Mouse (Mus musculus): ENCODE measurements at regions not wholly inside any gene's neighbourhood (a gene's known extent, or its start where the extent isn't known, plus 50 kb on each side); places are given as distances from the start of the nearest gene placed in this dataset.

DNA sequence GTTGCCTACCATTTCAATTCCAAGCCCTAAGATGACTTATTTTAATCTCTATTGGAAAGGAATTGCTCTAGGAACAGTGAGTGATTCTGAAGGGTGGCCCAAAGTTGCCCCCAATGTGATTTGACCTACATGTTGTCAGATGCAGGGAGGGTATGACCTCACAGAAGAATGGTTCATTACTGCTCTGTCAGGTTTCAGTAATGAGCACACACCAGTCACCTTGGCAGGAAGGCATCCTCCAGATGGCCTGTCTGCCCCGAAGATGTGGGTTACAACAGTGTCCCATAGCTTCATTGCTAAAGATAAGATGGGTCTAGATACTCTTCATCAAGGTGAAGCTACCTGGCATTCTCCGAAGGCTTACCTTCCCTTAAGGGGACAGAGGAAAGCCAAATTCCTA is 137.1 kb downstream of the Ttc8 start:
- DNase-seq: no peak
- Histone ChIP-seq H3K36me3 (ENCODE audit: control insufficient read depth, insufficient read depth, low read length) (no peaks in the 10 kb centered on the region), H3K27ac (ENCODE audit: control insufficient read depth, insufficient read depth, low read length) (no peak overlapping the region), H3K4me1 (replicated peaks; ENCODE audit: control insufficient read depth, insufficient read depth, low read length) (no peaks in the 10 kb centered on the region), H3K27me3 (ENCODE audit: control insufficient read depth, insufficient read depth, low read length) (no peaks in the 10 kb centered on the region), H3K4me3 (ENCODE audit: control insufficient read depth, insufficient read depth, low read length) (no peak overlapping the region)
- WGBS: 96% methylated on average over 2 of the region's 2 CpGs
- no peak for TF ChIP-seq POLR2A (IDR thresholded peaks at IDR 0.05; ENCODE audit: control insufficient read depth, extremely low read depth, insufficient read depth, low read length, poor library complexity)
- TF ChIP-seq CTCF (IDR thresholded peaks at IDR 0.05; ENCODE audit: borderline replicate concordance, control insufficient read depth, extremely low read depth, insufficient read depth, low read length, poor library complexity): no peak

DNA sequence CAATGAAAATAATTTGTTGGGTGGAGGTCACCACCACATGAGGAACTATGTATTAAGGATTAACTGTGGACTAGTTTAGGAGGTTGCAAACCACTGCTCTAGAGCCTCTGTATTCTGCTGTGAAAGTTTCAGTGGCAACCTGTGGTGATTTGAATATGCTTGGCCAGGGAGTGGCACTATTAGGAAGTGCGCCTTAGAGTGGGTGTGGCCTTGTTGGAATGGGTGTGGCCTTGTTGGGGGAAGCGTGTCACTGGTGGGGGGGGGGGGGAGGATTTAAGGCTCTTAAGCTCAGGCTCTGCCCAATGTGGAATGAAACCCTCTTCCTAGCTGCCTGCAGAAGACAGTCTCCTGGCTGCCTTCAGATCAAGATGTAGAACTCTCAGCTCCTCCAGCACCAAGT is 138.5 kb downstream of the Ttc8 start:
- Histone ChIP-seq H3K4me1 (replicated peaks; ENCODE audit: control insufficient read depth, insufficient read depth, low read length) (no peaks in the 10 kb centered on the region), H3K27ac (ENCODE audit: control insufficient read depth, insufficient read depth, low read length) (no peak overlapping the region), H3K4me3 (ENCODE audit: control insufficient read depth, insufficient read depth, low read length) (no peak overlapping the region), H3K27me3 (ENCODE audit: control insufficient read depth, insufficient read depth, low read length) (no peaks in the 10 kb centered on the region), H3K36me3 (ENCODE audit: control insufficient read depth, insufficient read depth, low read length) (no peaks in the 10 kb centered on the region)
- TF ChIP-seq CTCF (IDR thresholded peaks at IDR 0.05; ENCODE audit: borderline replicate concordance, control insufficient read depth, extremely low read depth, insufficient read depth, low read length, poor library complexity): no peak
- no peak for TF ChIP-seq POLR2A (IDR thresholded peaks at IDR 0.05; ENCODE audit: control insufficient read depth, extremely low read depth, insufficient read depth, low read length, poor library complexity)
- WGBS: 81% methylated on average over 2 of the region's 2 CpGs
- no peak for DNase-seq

DNA sequence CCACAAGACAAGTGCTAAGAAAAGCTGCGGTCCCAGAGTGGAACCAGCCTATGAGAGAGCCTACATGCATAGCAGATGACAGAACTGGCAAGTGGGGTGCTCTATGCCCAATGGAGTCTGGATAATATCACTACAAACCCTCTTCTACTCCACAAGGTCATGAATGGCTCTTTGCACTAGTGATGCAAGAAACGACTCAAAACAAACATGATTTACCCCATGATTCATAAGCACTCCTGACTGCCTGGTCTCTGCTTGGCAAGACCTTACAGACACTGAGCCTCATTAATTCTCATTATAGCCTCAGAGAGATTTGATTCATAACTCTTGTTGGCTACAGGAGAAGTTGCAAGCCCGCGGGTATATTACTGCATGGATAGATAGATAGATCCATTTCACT is 139.1 kb downstream of the Ttc8 start:
- H3K27ac ChIP-seq (ENCODE audit: control insufficient read depth, insufficient read depth, low read length): no peak overlapping the region
- no peaks in the 10 kb centered on the region for H3K27me3 ChIP-seq (ENCODE audit: control insufficient read depth, insufficient read depth, low read length)
- H3K4me3 ChIP-seq (ENCODE audit: control insufficient read depth, insufficient read depth, low read length): no peak overlapping the region
- H3K4me1 ChIP-seq (replicated peaks; ENCODE audit: control insufficient read depth, insufficient read depth, low read length): no peaks in the 10 kb centered on the region
- WGBS: over 99% methylated on average over 4 of the region's 4 CpGs
- H3K36me3 ChIP-seq (ENCODE audit: control insufficient read depth, insufficient read depth, low read length): no peaks in the 10 kb centered on the region
- DNase-seq: no peak
- TF ChIP-seq POLR2A (IDR thresholded peaks at IDR 0.05; ENCODE audit: control insufficient read depth, extremely low read depth, insufficient read depth, low read length, poor library complexity) (no peak), CTCF (IDR thresholded peaks at IDR 0.05; ENCODE audit: borderline replicate concordance, control insufficient read depth, extremely low read depth, insufficient read depth, low read length, poor library complexity) (no peak)

DNA sequence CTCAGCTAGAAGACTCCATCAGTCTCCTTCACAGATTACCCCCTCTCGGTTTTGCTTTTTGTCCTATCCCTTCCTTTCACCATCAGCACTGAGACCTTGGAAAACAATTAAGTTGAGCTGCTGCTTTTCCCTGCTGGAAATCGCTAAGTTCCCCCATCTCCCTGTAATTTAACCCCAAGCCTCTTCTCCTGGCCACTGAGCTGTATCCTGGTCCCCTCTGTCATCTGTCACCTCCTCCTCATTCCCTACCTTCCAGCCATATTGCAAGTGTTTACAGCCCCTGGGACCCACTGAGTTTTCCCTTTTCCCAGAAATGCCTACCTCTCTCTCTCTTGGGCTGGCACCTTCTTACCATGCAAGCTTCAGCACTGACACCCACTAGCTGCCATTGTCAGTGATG is 140.3 kb downstream of the Ttc8 start:
- no peaks in the 10 kb centered on the region for H3K4me1 ChIP-seq (replicated peaks; ENCODE audit: control insufficient read depth, insufficient read depth, low read length)
- no peaks in the 10 kb centered on the region for H3K27me3 ChIP-seq (ENCODE audit: control insufficient read depth, insufficient read depth, low read length)
- no peak overlapping the region for H3K27ac ChIP-seq (ENCODE audit: control insufficient read depth, insufficient read depth, low read length)
- DNase-seq: no peak
- no peak overlapping the region for H3K4me3 ChIP-seq (ENCODE audit: control insufficient read depth, insufficient read depth, low read length)
- TF ChIP-seq CTCF (IDR thresholded peaks at IDR 0.05; ENCODE audit: borderline replicate concordance, control insufficient read depth, extremely low read depth, insufficient read depth, low read length, poor library complexity): no peak
- TF ChIP-seq POLR2A (IDR thresholded peaks at IDR 0.05; ENCODE audit: control insufficient read depth, extremely low read depth, insufficient read depth, low read length, poor library complexity): no peak
- H3K36me3 ChIP-seq (ENCODE audit: control insufficient read depth, insufficient read depth, low read length): no peaks in the 10 kb centered on the region
- 76% methylated on average over 2 of the region's 2 CpGs for WGBS

DNA sequence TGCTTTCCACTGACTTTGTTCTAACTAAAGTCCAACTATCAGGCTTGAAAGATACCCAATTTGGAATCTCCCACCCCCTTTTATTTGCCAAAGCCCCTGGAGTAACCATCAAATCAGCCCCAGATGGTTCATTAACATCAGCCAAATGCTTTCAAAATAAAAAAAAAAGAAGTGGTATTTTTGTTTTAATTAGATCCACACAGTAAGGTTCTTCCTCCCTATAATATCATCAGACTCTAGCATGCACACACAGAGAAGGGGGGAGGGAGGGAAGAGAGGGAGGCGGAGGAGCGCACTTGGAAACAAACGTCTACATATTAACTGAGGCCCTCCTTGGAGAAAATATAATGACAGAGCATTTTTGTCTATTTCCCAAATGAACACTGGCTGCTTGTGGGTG is 143.1 kb downstream of the Ttc8 start:
- TF ChIP-seq POLR2A (IDR thresholded peaks at IDR 0.05; ENCODE audit: control insufficient read depth, extremely low read depth, insufficient read depth, low read length, poor library complexity) (no peak), CTCF (IDR thresholded peaks at IDR 0.05; ENCODE audit: borderline replicate concordance, control insufficient read depth, extremely low read depth, insufficient read depth, low read length, poor library complexity) (no peak)
- Histone ChIP-seq H3K4me3 (ENCODE audit: control insufficient read depth, insufficient read depth, low read length) (no peak overlapping the region), H3K36me3 (ENCODE audit: control insufficient read depth, insufficient read depth, low read length) (no peaks in the 10 kb centered on the region), H3K27ac (ENCODE audit: control insufficient read depth, insufficient read depth, low read length) (no peak overlapping the region), H3K4me1 (replicated peaks; ENCODE audit: control insufficient read depth, insufficient read depth, low read length) (no peaks in the 10 kb centered on the region), H3K27me3 (ENCODE audit: control insufficient read depth, insufficient read depth, low read length) (no peaks in the 10 kb centered on the region)
- 77% methylated on average over 3 of the region's 3 CpGs for WGBS
- no peak for DNase-seq

DNA sequence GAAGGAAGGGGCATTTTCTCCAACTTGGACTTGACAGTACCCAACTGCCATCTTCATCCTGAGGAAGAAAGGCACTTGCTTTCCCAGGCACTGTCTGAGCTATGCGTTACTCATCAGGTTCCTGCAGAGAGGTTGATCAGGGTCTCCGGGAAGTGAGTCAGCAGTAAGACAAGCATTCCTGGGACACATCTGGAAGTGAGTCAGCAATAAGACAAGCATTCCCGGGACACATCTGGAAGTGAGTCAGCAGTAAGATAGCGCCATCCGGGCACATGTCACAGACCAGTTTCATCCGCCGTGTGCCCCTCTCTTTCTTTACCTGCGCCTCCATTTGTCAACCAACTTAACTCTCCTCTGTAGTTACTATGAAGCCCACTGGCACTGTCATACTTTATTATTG is 143.5 kb downstream of the Ttc8 start:
- TF ChIP-seq POLR2A (IDR thresholded peaks at IDR 0.05; ENCODE audit: control insufficient read depth, extremely low read depth, insufficient read depth, low read length, poor library complexity) (no peak), CTCF (IDR thresholded peaks at IDR 0.05; ENCODE audit: borderline replicate concordance, control insufficient read depth, extremely low read depth, insufficient read depth, low read length, poor library complexity) (no peak)
- H3K27ac ChIP-seq (ENCODE audit: control insufficient read depth, insufficient read depth, low read length): no peak overlapping the region
- H3K27me3 ChIP-seq (ENCODE audit: control insufficient read depth, insufficient read depth, low read length): no peaks in the 10 kb centered on the region
- no peak for DNase-seq
- H3K4me1 ChIP-seq (replicated peaks; ENCODE audit: control insufficient read depth, insufficient read depth, low read length): no peaks in the 10 kb centered on the region
- no peak overlapping the region for H3K4me3 ChIP-seq (ENCODE audit: control insufficient read depth, insufficient read depth, low read length)
- no peaks in the 10 kb centered on the region for H3K36me3 ChIP-seq (ENCODE audit: control insufficient read depth, insufficient read depth, low read length)
- 89% methylated on average over 8 of the region's 8 CpGs for WGBS

DNA sequence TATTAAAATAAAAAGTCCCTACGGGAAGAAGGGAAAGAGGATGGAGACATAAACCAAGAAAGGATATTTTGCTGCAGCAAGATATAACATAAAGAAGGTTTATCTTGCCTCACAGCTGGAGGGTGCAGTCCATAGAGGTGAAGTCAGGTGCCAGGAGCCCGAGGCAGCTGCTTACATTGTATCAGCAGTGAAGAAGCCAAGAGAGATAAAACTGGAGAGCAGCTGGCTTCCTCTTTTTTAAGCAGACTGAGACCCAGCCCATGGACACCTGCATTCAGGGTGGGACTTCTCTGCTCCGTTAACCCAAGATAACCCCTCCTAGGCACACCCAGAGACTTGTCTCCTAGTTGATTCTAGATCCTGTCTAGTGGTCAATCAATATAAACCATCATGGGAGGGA is 147.6 kb downstream of the Ttc8 start:
- no peak for TF ChIP-seq POLR2A (IDR thresholded peaks at IDR 0.05; ENCODE audit: control insufficient read depth, extremely low read depth, insufficient read depth, low read length, poor library complexity)
- TF ChIP-seq CTCF (IDR thresholded peaks at IDR 0.05; ENCODE audit: borderline replicate concordance, control insufficient read depth, extremely low read depth, insufficient read depth, low read length, poor library complexity): no peak
- no peak overlapping the region for H3K4me3 ChIP-seq (ENCODE audit: control insufficient read depth, insufficient read depth, low read length)
- H3K27me3 ChIP-seq (ENCODE audit: control insufficient read depth, insufficient read depth, low read length): no peaks in the 10 kb centered on the region
- no peaks in the 10 kb centered on the region for H3K36me3 ChIP-seq (ENCODE audit: control insufficient read depth, insufficient read depth, low read length)
- no peak overlapping the region for H3K27ac ChIP-seq (ENCODE audit: control insufficient read depth, insufficient read depth, low read length)
- no peaks in the 10 kb centered on the region for H3K4me1 ChIP-seq (replicated peaks; ENCODE audit: control insufficient read depth, insufficient read depth, low read length)
- no peak for DNase-seq
- 9% methylated on average over 3 of the region's 3 CpGs for WGBS

All from thymus, adult 2 months (tissue).